Mouse (Mus musculus) G1E (cell line): Measurements from ENCODE around the gene Rsrp1. TPM values are rescaled to one million over a fixed set of nuclear protein-coding genes. Genes with fewer than 3 reads are reported as not detected.

Experiments used
- ATAC-seq: 2 replicates; pipeline ENCODE4 v1.8.0; 2016; ENCODE audit warnings: mild to moderate bottlenecking; ENCODE audit not compliant: insufficient number of reproducible peaks, poor library complexity, low FRiP score, severe bottlenecking; ENCODE audit errors: extremely low read depth
- DNase-seq: peaks from one replicate; pipeline ENCODE4 v3.0.0; 2012; ENCODE audit warnings: low spot score
- H3K27me3 ChIP-seq: 2 replicates; pipeline ENCODE4 v1.6.1; 2012; ENCODE audit warnings: mild to moderate bottlenecking, low read length, inconsistent platforms; ENCODE audit not compliant: insufficient read depth
- H3K36me3 ChIP-seq: replicated peaks from 2 replicates; pipeline ENCODE3; 2012; ENCODE audit warnings: mild to moderate bottlenecking, inconsistent platforms
- H3K4me1 ChIP-seq: 2 replicates; pipeline ENCODE4 v1.6.1; 2012; ENCODE audit warnings: low read depth, low read length, inconsistent platforms, mixed read lengths; ENCODE audit not compliant: insufficient read depth
- H3K4me3 ChIP-seq: 2 replicates; pipeline ENCODE4 v1.5.1; 2012; ENCODE audit warnings: low read depth, mild to moderate bottlenecking, inconsistent platforms, low read length, moderate library complexity, mixed read lengths
- H3K9me3 ChIP-seq: replicated peaks from 2 replicates; pipeline ENCODE4 v1.6.1; 2012; ENCODE audit warnings: inconsistent platforms
- CTCF ChIP-seq: IDR thresholded peaks from 2 replicates; pipeline ENCODE4 v1.5.1; 2012; ENCODE audit warnings: low read depth, low read length, inconsistent platforms, mixed read lengths
- GATA1 ChIP-seq: IDR thresholded peaks from 2 replicates; pipeline ENCODE4 v1.6.1; 2012; ENCODE audit warnings: borderline replicate concordance, low read length, inconsistent platforms, mixed read lengths
- GATA2 ChIP-seq: IDR thresholded peaks from 2 replicates; pipeline ENCODE4 v1.6.1; 2012; ENCODE audit warnings: low read depth, low read length, inconsistent platforms, borderline replicate concordance
- POLR2AphosphoS5 ChIP-seq: IDR thresholded peaks from 2 replicates; pipeline ENCODE4 v1.6.1; 2012; ENCODE audit warnings: low read depth, low read length, inconsistent platforms; ENCODE audit not compliant: insufficient replicate concordance
- TAL1 ChIP-seq: conservative IDR thresholded peaks from 2 replicates; pipeline ENCODE4 v1.6.1; 2012; ENCODE audit warnings: low read depth, low read length, inconsistent platforms, mixed read lengths
- polyA plus RNA-seq: library from polyadenylated mRNA; stranded (reverse); fragments of >175 nt; gene quantifications from 2 replicates; pipeline ENCODE4 v1.2.3, GENCODE M21; 2012
- total RNA-seq, 2 experiments: library from RNA; stranded (forward) in 1 of 2; stranded (reverse) in 1 of 2; fragments of 200-1000 nt in 1 of 2; fragments of >200 nt in 1 of 2; fragmentation: Nextera tagmentation in 1 of 2; gene quantifications; 2 replicates each; pipeline ENCODE4 v1.2.3; 2014 to 2017

Rsrp1 gene
- total and polyA plus RNA-seq, 3 experiments: 286 to 492 (median 468) TPM

GRCm38 (mm10) chr4:134975261-134975928 is 52.0 kb downstream of the Rsrp1 start:
- no peaks in the 10 kb centered on the region for H3K36me3 ChIP-seq
- H3K4me1 ChIP-seq: peaks cover 39% of the 10 kb centered on the region
- H3K27me3 ChIP-seq: 0 out of 2 replicates have a peak, but pooled peaks cover 4% of the 10 kb centered on the region
- no peaks in the 10 kb centered on the region for H3K9me3 ChIP-seq
- ATAC-seq (no peak), DNase-seq (no peak)
- H3K4me3 ChIP-seq: no peak overlapping the region
- TF ChIP-seq GATA1: no peak
- peak; percentile 44; the same call in 1 of the 2 replicates for TF ChIP-seq CTCF

DNA sequence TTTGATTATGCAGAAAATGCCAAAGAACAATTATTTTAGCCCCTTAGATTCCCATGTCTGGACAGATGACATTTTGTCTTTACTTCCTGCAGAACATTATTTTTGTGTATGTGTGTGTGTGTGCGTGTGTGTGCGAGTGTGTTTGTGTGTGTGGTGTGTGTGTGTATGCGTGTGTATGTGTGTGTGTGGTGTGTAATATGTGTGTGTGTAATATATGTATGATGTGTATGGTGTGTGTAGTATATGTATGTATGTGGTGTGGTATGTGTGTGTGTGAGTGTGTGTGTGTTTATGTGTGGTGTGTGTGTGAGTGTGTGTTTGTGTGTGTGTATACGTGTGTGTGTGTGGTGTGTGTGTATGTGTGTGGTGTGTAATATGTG is 52.5 kb downstream of the Rsrp1 start:
- no peaks in the 10 kb centered on the region for H3K9me3 ChIP-seq
- no peaks in the 10 kb centered on the region for H3K36me3 ChIP-seq
- DNase-seq (no peak), ATAC-seq (no peak)
- peaks cover 43% of the 10 kb centered on the region for H3K4me1 ChIP-seq
- no peak for TF ChIP-seq POLR2AphosphoS5
- TF ChIP-seq TAL1: no peak
- no peak for TF ChIP-seq GATA1
- no peak for TF ChIP-seq GATA2
- TF ChIP-seq CTCF: no peak
- no peak overlapping the region for H3K4me3 ChIP-seq
- 0 out of 2 replicates have a peak, but pooled peaks cover 4% of the 10 kb centered on the region for H3K27me3 ChIP-seq

Other genes with a start within 250 kb of the Rsrp1 start
- not detected in 2 replicates for gene Man1c1, start 219.3 kb upstream of the Rsrp1 start, total RNA-seq (2014; fragmentation: Nextera tagmentation)
- gene Man1c1, start 219.3 kb upstream of the Rsrp1 start, total RNA-seq (2017): 0.05 TPM in 1 of 2 replicates, not detected in the other
- gene Man1c1, start 219.3 kb upstream of the Rsrp1 start, polyA plus RNA-seq: not detected in 2 replicates
- gene Ldlrap1, start 155.6 kb upstream of the Rsrp1 start, total RNA-seq (2014; fragmentation: Nextera tagmentation): 23.3 and 23.4 TPM in 2 replicates
- gene Ldlrap1, start 155.6 kb upstream of the Rsrp1 start, total RNA-seq (2017): 9.4 TPM in 2 replicates
- 12.8 and 14.6 TPM in 2 replicates for gene Ldlrap1, start 155.6 kb upstream of the Rsrp1 start, polyA plus RNA-seq
- 71.8 and 74.9 TPM in 2 replicates for gene Maco1, start 70.2 kb upstream of the Rsrp1 start, total RNA-seq (2014; fragmentation: Nextera tagmentation)
- 44.8 and 49.3 TPM in 2 replicates for gene Maco1, start 70.2 kb upstream of the Rsrp1 start, total RNA-seq (2017)
- gene Maco1, start 70.2 kb upstream of the Rsrp1 start, polyA plus RNA-seq: 11.3 and 11.4 TPM in 2 replicates
- 3.2 and 69.7 TPM in 2 replicates for gene Rhd, start 59.1 kb upstream of the Rsrp1 start, total RNA-seq (2014; fragmentation: Nextera tagmentation)
- gene Rhd, start 59.1 kb upstream of the Rsrp1 start, total RNA-seq (2017): 9.8 and 12.4 TPM in 2 replicates
- gene Rhd, start 59.1 kb upstream of the Rsrp1 start, polyA plus RNA-seq: 2.9 and 3.3 TPM in 2 replicates
- gene Tmem50a, start 8.6 kb upstream of the Rsrp1 start, total RNA-seq (2014; fragmentation: Nextera tagmentation): 174 and 225 TPM in 2 replicates
- 218 and 250 TPM in 2 replicates for gene Tmem50a, start 8.6 kb upstream of the Rsrp1 start, total RNA-seq (2017)
- 8.0 and 10.3 TPM in 2 replicates for gene Tmem50a, start 8.6 kb upstream of the Rsrp1 start, polyA plus RNA-seq
- 48.8 and 49.0 TPM in 2 replicates for gene Syf2, start 7.3 kb downstream of the Rsrp1 start, total RNA-seq (2014; fragmentation: Nextera tagmentation)
- 175 and 187 TPM in 2 replicates for gene Syf2, start 7.3 kb downstream of the Rsrp1 start, total RNA-seq (2017)
- 36.7 and 52.3 TPM in 2 replicates for gene Syf2, start 7.3 kb downstream of the Rsrp1 start, polyA plus RNA-seq
- gene Runx3, start 197.1 kb downstream of the Rsrp1 start, total RNA-seq (2014; fragmentation: Nextera tagmentation): not detected in 2 replicates
- 0.06 and 0.55 TPM in 2 replicates for gene Runx3, start 197.1 kb downstream of the Rsrp1 start, total RNA-seq (2017)
- 0.05 and 0.06 TPM in 2 replicates for gene Runx3, start 197.1 kb downstream of the Rsrp1 start, polyA plus RNA-seq